In the genomic region with DNA sequence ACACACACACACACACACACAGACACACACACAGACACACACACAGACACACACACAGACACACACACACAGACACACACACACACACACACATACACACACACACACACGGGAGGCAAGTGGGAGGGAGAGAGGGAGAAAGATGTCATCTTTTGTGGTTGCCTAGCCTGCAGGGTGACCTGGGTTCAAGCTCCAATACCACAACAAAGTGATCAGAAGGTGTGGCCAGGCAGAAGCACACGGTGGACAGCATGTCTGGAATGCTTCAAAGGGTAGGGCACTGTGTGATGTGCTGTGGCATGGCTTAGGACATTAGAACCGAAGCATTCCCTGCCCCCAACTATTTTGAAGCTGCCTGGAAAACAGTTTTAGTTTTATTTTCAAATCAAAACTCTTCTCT, we compare ENCODE assay signal across 16 mouse cellular contexts.
"Had no signal": no experiment of that assay in that cellular context is flagged by ENCODE, and none has a peak within 500 bp of the region (broad histone marks: within the 10 kb centered on the region; RNA-seq: fewer than 3 reads in every experiment).

No protein-coding gene starts in this region.

- ATAC-seq: liver, embryonic 12.5 days; midbrain, embryonic 13.5 days had no signal

- H3K27me3 ChIP-seq: limb, embryonic 13.5 days; lung, embryonic 15.5 days; midbrain, embryonic 13.5 days; neural tube, embryonic 13.5 days had no signal

- DNase-seq: kidney, adult 9 months; kidney, postnatal 14 days; kidney, postnatal 4 days; liver; lung, adult 18-20 months; lung, postnatal 10 days; lung, postnatal 36 days; thymus, adult 18-20 months; thymus, postnatal 36 days had no signal

- H3K4me3 ChIP-seq: limb, embryonic 10.5 days; limb, embryonic 13.5 days; liver, embryonic 12.5 days; liver, embryonic 15.5 days; lung, embryonic 15.5 days; midbrain, embryonic 13.5 days; neural tube, embryonic 13.5 days had no signal

- H3K9me3 ChIP-seq: limb, embryonic 10.5 days; limb, embryonic 13.5 days; liver, embryonic 12.5 days; liver, embryonic 15.5 days; lung, embryonic 15.5 days; midbrain, embryonic 13.5 days; neural tube, embryonic 13.5 days had no signal

- H3K36me3 ChIP-seq: limb, embryonic 10.5 days; limb, embryonic 13.5 days; liver, embryonic 12.5 days; liver, embryonic 15.5 days; lung, embryonic 15.5 days; midbrain, embryonic 13.5 days; neural tube, embryonic 13.5 days had no signal

- H3K9ac ChIP-seq: limb, embryonic 13.5 days; liver, embryonic 12.5 days; liver, embryonic 15.5 days; lung, embryonic 15.5 days; midbrain, embryonic 13.5 days; neural tube, embryonic 13.5 days had no signal

- H3K4me2 ChIP-seq: limb, embryonic 13.5 days; liver, embryonic 12.5 days; liver, embryonic 15.5 days; lung, embryonic 15.5 days; midbrain, embryonic 13.5 days; neural tube, embryonic 13.5 days had no signal

- H3K27ac ChIP-seq: limb, embryonic 10.5 days; limb, embryonic 13.5 days; liver, embryonic 12.5 days; liver, embryonic 15.5 days; lung, embryonic 15.5 days; midbrain, embryonic 13.5 days had no signal
